Mouse (Mus musculus) cerebellum, adult 2 months (tissue): ENCODE results near the gene Zfp978.
"Not testable (repeated sequence)": the region's sequence is repeated elsewhere in the genome, so short reads cannot be mapped to it uniquely, and the experiment has no call there.

Source experiments
- CTCF ChIP-seq: fragments of 200-500 bp; IDR thresholded peaks from 2 replicates; pipeline ENCODE4 v1.5.1; 2011; ENCODE audit warnings: low read depth, mild to moderate bottlenecking, control low read depth, low read length, moderate library complexity, borderline replicate concordance; ENCODE audit not compliant: insufficient read depth
- POLR2A ChIP-seq: fragments of 200-500 bp; IDR thresholded peaks from 2 replicates; pipeline ENCODE4 v1.6.1; 2011; ENCODE audit warnings: low read length, control low read depth, borderline replicate concordance; ENCODE audit not compliant: insufficient read depth

- not testable (repeated sequence) for TF ChIP-seq POLR2A, CTCF
Measured at GRCm38 (mm10) chr4:147400031-147400847, 39.1 kb downstream of the Zfp978 start.
